12 mouse cellular contexts compared by ENCODE assay signal in the genomic region with DNA sequence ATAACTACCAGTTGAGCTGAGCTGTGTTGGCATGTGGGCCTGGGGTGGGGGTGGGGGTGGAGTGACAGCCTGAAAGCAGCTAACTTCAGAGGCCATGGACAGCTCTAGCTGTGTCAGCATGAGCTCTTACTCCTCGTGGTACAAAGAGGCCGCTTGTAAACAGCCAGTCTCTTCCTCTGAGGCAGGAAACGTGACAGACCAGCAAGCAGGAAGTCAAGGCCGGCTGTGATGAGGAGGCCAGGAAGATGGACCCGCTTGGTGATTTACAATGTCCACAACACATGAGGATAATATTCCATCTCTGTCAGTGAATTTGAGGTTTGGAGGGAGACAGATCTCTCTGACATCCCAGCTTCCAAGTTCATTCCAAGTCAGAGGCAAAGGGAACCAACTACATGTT.
DNase-seq lines count a peak whose midpoint lies in the region; ATAC-seq and TF ChIP-seq lines count a peak whose summit lies in the region.
"Had no signal": no experiment of that assay in that cellular context is flagged by ENCODE, and none has a peak within 500 bp of the region (broad histone marks: within the 10 kb centered on the region; RNA-seq: fewer than 3 reads in every experiment).

No protein-coding gene starts in this region.

- no peak for ATAC-seq in embryonic facial prominence, embryonic 12.5 days (ENCODE audit: insufficient number of reproducible peaks, insufficient read depth, low FRiP score, low TSS enrichment)
- ATAC-seq: forebrain, embryonic 14.5 days; hindbrain, embryonic 16.5 days had no signal

- no peak overlapping the region for H3K4me2 ChIP-seq in embryonic facial prominence, embryonic 12.5 days (replicated peaks)

- H3K36me3 ChIP-seq in embryonic facial prominence, embryonic 12.5 days, result peaks cover 12% of the 10 kb centered on the region
- H3K36me3 ChIP-seq in embryonic facial prominence, embryonic 10.5 days (replicated peaks), result peaks cover 19% of the 10 kb centered on the region
- peaks cover 73% of the 10 kb centered on the region for H3K36me3 ChIP-seq in hindbrain, embryonic 10.5 days
- H3K36me3 ChIP-seq: limb, embryonic 10.5 days had no signal

- H3K27me3 ChIP-seq in embryonic facial prominence, embryonic 12.5 days, result no peaks in the 10 kb centered on the region
- no peaks in the 10 kb centered on the region for H3K27me3 ChIP-seq in embryonic facial prominence, embryonic 10.5 days (replicated peaks; ENCODE audit: low read depth, poor library complexity, severe bottlenecking)
- peaks cover 3% of the 10 kb centered on the region; the same call in 1 of the 2 replicates for H3K27me3 ChIP-seq in hindbrain, embryonic 10.5 days (ENCODE audit: insufficient read depth, poor library complexity, severe bottlenecking)

- peaks cover 11% of the 10 kb centered on the region; the same call in 1 of the 2 replicates for H3K4me1 ChIP-seq in embryonic facial prominence, embryonic 12.5 days
- H3K4me1 ChIP-seq in embryonic facial prominence, embryonic 10.5 days, result peaks cover 14% of the 10 kb centered on the region
- peaks cover 15% of the 10 kb centered on the region for H3K4me1 ChIP-seq in lung, adult 2 months (ENCODE audit: control insufficient read depth, insufficient read depth, low read length)
- H3K4me1 ChIP-seq in hindbrain, embryonic 10.5 days (replicated peaks), result peaks cover 22% of the 10 kb centered on the region

- TF ChIP-seq POLR2A in lung, adult 2 months (IDR thresholded peaks at IDR 0.05; ENCODE audit: borderline replicate concordance, extremely low read depth, low read depth, low read length), result no peak

- TF ChIP-seq CTCF in lung, adult 2 months (IDR thresholded peaks at IDR 0.05; ENCODE audit: insufficient read depth, low read length), result no peak

- H3K27ac ChIP-seq in embryonic facial prominence, embryonic 12.5 days, result 0 out of 2 replicates have a peak overlapping the region, but pooled peaks have one; percentile 13
- H3K27ac ChIP-seq in embryonic facial prominence, embryonic 10.5 days (replicated peaks), result no peak overlapping the region
- no peak overlapping the region for H3K27ac ChIP-seq in hindbrain, embryonic 10.5 days
- H3K27ac ChIP-seq: limb, embryonic 10.5 days had no signal

- H3K4me3 ChIP-seq in embryonic facial prominence, embryonic 12.5 days, result no peak overlapping the region
- H3K4me3 ChIP-seq in embryonic facial prominence, embryonic 10.5 days, result no peak overlapping the region
- no peak overlapping the region for H3K4me3 ChIP-seq in lung, adult 2 months (replicated peaks; ENCODE audit: extremely low read depth, low read depth, low read length)
- no peak overlapping the region for H3K4me3 ChIP-seq in hindbrain, embryonic 10.5 days
- H3K4me3 ChIP-seq: limb, embryonic 10.5 days; myocyte had no signal

- 48% methylated on average over 5 of the region's 5 CpGs for whole genome bisulfite sequencing in embryonic facial prominence, embryonic 12.5 days
- WGBS in embryonic facial prominence, embryonic 10.5 days, result 53% methylated on average over 5 of the region's 5 CpGs
- WGBS in lung, adult 2 months, result 27% methylated on average over 5 of the region's 5 CpGs
- 58% methylated on average over 5 of the region's 5 CpGs for WGBS in hindbrain, embryonic 10.5 days

- no peak overlapping the region for H3K9ac ChIP-seq in embryonic facial prominence, embryonic 12.5 days

- no peaks in the 10 kb centered on the region for H3K9me3 ChIP-seq in embryonic facial prominence, embryonic 12.5 days
- H3K9me3 ChIP-seq in embryonic facial prominence, embryonic 10.5 days, result no peaks in the 10 kb centered on the region
- H3K9me3 ChIP-seq in hindbrain, embryonic 10.5 days, result no peaks in the 10 kb centered on the region; the same call in 1 of the 2 replicates
- H3K9me3 ChIP-seq: limb, embryonic 10.5 days had no signal

- DNase-seq in embryonic facial prominence, embryonic 10.5 days (ENCODE audit: low spot score), result no peak
- DNase-seq in lung, adult 18-20 months, result peak; percentile 31 to 43
- DNase-seq in lung, adult 2 months, result no peak
- DNase-seq in kidney, postnatal 10 days, result peak; percentile 59
- DNase-seq in thymus, postnatal 14 days, result peak; percentile 47
- DNase-seq in hindbrain, embryonic 10.5 days (ENCODE audit: low spot score), result no peak
- no peak for DNase-seq in B cell, adult 2 months

Comparison
In these comparisons a context has a peak if more than half of its experiments do, and no peak if none do; other contexts are left out.
1. DNase-seq: peak in lung, adult 18-20 months (2 of 2), kidney, postnatal 10 days (single experiment) and thymus, postnatal 14 days (single experiment); none in embryonic facial prominence, embryonic 10.5 days (single experiment), lung, adult 2 months (single experiment), hindbrain, embryonic 10.5 days (single experiment) and B cell, adult 2 months (0 of 2).